ENCODE assay signal across 22 mouse cellular contexts in the genomic region with DNA sequence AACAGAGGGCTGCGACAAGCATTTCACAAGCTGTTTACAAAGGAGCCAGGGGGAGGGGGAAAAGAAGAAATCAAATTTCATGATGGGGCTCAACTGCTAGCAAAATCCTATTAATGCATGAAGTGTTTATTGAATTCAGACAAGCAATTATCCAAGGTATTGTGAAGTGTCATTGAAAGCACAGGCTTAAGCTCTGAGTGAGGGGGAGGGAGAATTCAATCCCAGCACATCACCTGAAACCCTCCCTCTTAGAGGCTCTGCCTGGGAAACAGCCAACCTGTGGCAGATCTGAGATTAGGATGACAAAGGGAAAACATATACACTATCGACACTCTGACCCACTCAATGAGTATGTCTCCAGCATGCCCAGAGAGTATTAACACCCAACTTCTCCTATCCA.
A peak's percentile ranks its signal among the peaks of the same experiment; 100 is the strongest.
DNase-seq lines count a peak whose midpoint lies in the region; ATAC-seq and TF ChIP-seq lines count a peak whose summit lies in the region.
"Had no signal": no experiment of that assay in that cellular context is flagged by ENCODE, and none has a peak within 500 bp of the region (broad histone marks: within the 10 kb centered on the region; RNA-seq: fewer than 3 reads in every experiment).

No protein-coding gene starts in this region.

- ATAC-seq in forebrain, postnatal 0 days: peak; percentile 36; the same call in 1 of the 2 replicates
- ATAC-seq in forebrain, embryonic 11.5 days (replicated peaks; ENCODE audit: low FRiP score): no peak
- 0 out of 2 replicates have a peak, but pooled peaks have one; percentile 56 for ATAC-seq in midbrain, embryonic 13.5 days
- no peak for ATAC-seq in midbrain, embryonic 16.5 days
- ATAC-seq in midbrain, embryonic 15.5 days (replicated peaks): 0 out of 2 replicates have a peak, but pooled peaks have one; percentile 54
- ATAC-seq: CD4-positive, CD25-positive, alpha-beta regulatory T cell, adult 4 months; forebrain, embryonic 16.5 days; hindbrain, embryonic 16.5 days; intestine, embryonic 15.5 days had no signal

- no peak overlapping the region for H3K4me2 ChIP-seq in forebrain, postnatal 0 days (ENCODE audit: low read depth)
- no peak overlapping the region for H3K4me2 ChIP-seq in forebrain, embryonic 11.5 days (ENCODE audit: low read depth, low read length, severe bottlenecking)
- H3K4me2 ChIP-seq in midbrain, embryonic 13.5 days (replicated peaks): no peak overlapping the region
- no peak overlapping the region for H3K4me2 ChIP-seq in midbrain, embryonic 16.5 days (ENCODE audit: low read length)
- no peak overlapping the region for H3K4me2 ChIP-seq in midbrain, embryonic 15.5 days
- H3K4me2 ChIP-seq: embryonic facial prominence, embryonic 13.5 days; heart, embryonic 11.5 days; hindbrain, embryonic 12.5 days; intestine, embryonic 15.5 days had no signal

- H3K4me3 ChIP-seq in forebrain, postnatal 0 days (ENCODE audit: low read depth, low read length): no peak overlapping the region
- H3K4me3 ChIP-seq in forebrain, embryonic 11.5 days (ENCODE audit: low read depth, low read length): no peak overlapping the region
- no peak overlapping the region for H3K4me3 ChIP-seq in midbrain, embryonic 13.5 days (replicated peaks)
- no peak overlapping the region for H3K4me3 ChIP-seq in midbrain, embryonic 16.5 days (ENCODE audit: low read depth, low read length)
- H3K4me3 ChIP-seq in midbrain, embryonic 15.5 days: no peak overlapping the region
- H3K4me3 ChIP-seq: embryonic facial prominence, embryonic 13.5 days; forebrain, embryonic 10.5 days; gastrocnemius, adult 2 months; hindbrain, embryonic 12.5 days; intestine, embryonic 15.5 days had no signal

- no peaks in the 10 kb centered on the region for H3K27me3 ChIP-seq in forebrain, postnatal 0 days (ENCODE audit: insufficient read depth, low read length)
- H3K27me3 ChIP-seq in forebrain, embryonic 11.5 days (ENCODE audit: control insufficient read depth, insufficient read depth, low read length): no peaks in the 10 kb centered on the region
- no peaks in the 10 kb centered on the region for H3K27me3 ChIP-seq in midbrain, embryonic 13.5 days
- no peaks in the 10 kb centered on the region for H3K27me3 ChIP-seq in midbrain, embryonic 16.5 days (ENCODE audit: control insufficient read depth, insufficient read depth, low read depth, low read length)
- no peaks in the 10 kb centered on the region for H3K27me3 ChIP-seq in midbrain, embryonic 15.5 days (replicated peaks)
- H3K27me3 ChIP-seq: embryonic facial prominence, embryonic 13.5 days; hindbrain, embryonic 12.5 days; intestine, embryonic 15.5 days had no signal

- no peak overlapping the region for H3K9ac ChIP-seq in forebrain, postnatal 0 days
- H3K9ac ChIP-seq in forebrain, embryonic 11.5 days (ENCODE audit: low read length): no peak overlapping the region
- H3K9ac ChIP-seq in midbrain, embryonic 13.5 days (replicated peaks): no peak overlapping the region
- H3K9ac ChIP-seq in midbrain, embryonic 16.5 days (ENCODE audit: low read depth, low read length): no peak overlapping the region
- no peak overlapping the region for H3K9ac ChIP-seq in midbrain, embryonic 15.5 days
- H3K9ac ChIP-seq: embryonic facial prominence, embryonic 13.5 days; hindbrain, embryonic 12.5 days; intestine, embryonic 15.5 days had no signal

- DNase-seq in forebrain, postnatal 0 days: no peak
- no peak for DNase-seq in forebrain, embryonic 11.5 days (ENCODE audit: low spot score)
- no peak for DNase-seq in cerebellum, postnatal 36 days
- DNase-seq: adrenal gland, adult 2 months; adrenal gland, postnatal 14 days; cerebellum, adult 11-12 months; cerebellum, adult 9-10 months; cerebellum, postnatal 14 days; gastrocnemius, adult 2 months; gastrocnemius, postnatal 14 days; heart, adult 11 months had no signal

- no peaks in the 10 kb centered on the region for H3K36me3 ChIP-seq in forebrain, postnatal 0 days (ENCODE audit: insufficient read depth)
- H3K36me3 ChIP-seq in forebrain, embryonic 11.5 days (ENCODE audit: control insufficient read depth, insufficient read depth, low read length): no peaks in the 10 kb centered on the region
- H3K36me3 ChIP-seq in midbrain, embryonic 13.5 days: no peaks in the 10 kb centered on the region
- no peaks in the 10 kb centered on the region for H3K36me3 ChIP-seq in midbrain, embryonic 16.5 days (ENCODE audit: control insufficient read depth, insufficient read depth, low read length)
- no peaks in the 10 kb centered on the region for H3K36me3 ChIP-seq in midbrain, embryonic 15.5 days (replicated peaks)
- H3K36me3 ChIP-seq: embryonic facial prominence, embryonic 13.5 days; forebrain, embryonic 10.5 days; hindbrain, embryonic 12.5 days; intestine, embryonic 15.5 days had no signal

- 37% methylated on average over 2 of the region's 2 CpGs for WGBS in forebrain, postnatal 0 days
- WGBS in forebrain, embryonic 11.5 days: 61% methylated on average over 2 of the region's 2 CpGs
- 26% methylated on average over 2 of the region's 2 CpGs for WGBS in midbrain, embryonic 13.5 days
- 17% methylated on average over 2 of the region's 2 CpGs for WGBS in midbrain, embryonic 16.5 days
- 23% methylated on average over 2 of the region's 2 CpGs for WGBS in midbrain, embryonic 15.5 days

- TF ChIP-seq CTCF in forebrain, postnatal 0 days (IDR thresholded peaks at IDR 0.05; ENCODE audit: low read depth): no peak

- H3K4me1 ChIP-seq in forebrain, postnatal 0 days (ENCODE audit: insufficient read depth): no peaks in the 10 kb centered on the region
- H3K4me1 ChIP-seq in forebrain, embryonic 11.5 days (replicated peaks; ENCODE audit: control insufficient read depth, insufficient read depth, low read length): no peaks in the 10 kb centered on the region
- H3K4me1 ChIP-seq in midbrain, embryonic 13.5 days (replicated peaks): peaks cover 13% of the 10 kb centered on the region; the same call in 1 of the 2 replicates
- 0 out of 2 replicates have a peak, but pooled peaks cover 2% of the 10 kb centered on the region for H3K4me1 ChIP-seq in midbrain, embryonic 16.5 days (ENCODE audit: control insufficient read depth, insufficient read depth, low read length)
- no peaks in the 10 kb centered on the region for H3K4me1 ChIP-seq in midbrain, embryonic 15.5 days
- H3K4me1 ChIP-seq: embryonic facial prominence, embryonic 13.5 days; hindbrain, embryonic 12.5 days; intestine, embryonic 15.5 days had no signal

- H3K27ac ChIP-seq in forebrain, postnatal 0 days (ENCODE audit: low read depth, low read length): no peak overlapping the region
- no peak overlapping the region for H3K27ac ChIP-seq in forebrain, embryonic 11.5 days (ENCODE audit: low read depth, low read length)
- H3K27ac ChIP-seq in midbrain, embryonic 13.5 days: no peak overlapping the region
- no peak overlapping the region for H3K27ac ChIP-seq in midbrain, embryonic 16.5 days (ENCODE audit: low read length)
- no peak overlapping the region for H3K27ac ChIP-seq in midbrain, embryonic 15.5 days
- H3K27ac ChIP-seq: embryonic facial prominence, embryonic 13.5 days; forebrain, embryonic 10.5 days; gastrocnemius, adult 2 months; hindbrain, embryonic 12.5 days; intestine, embryonic 15.5 days had no signal

- H3K9me3 ChIP-seq in forebrain, postnatal 0 days (ENCODE audit: low read length): no peaks in the 10 kb centered on the region
- H3K9me3 ChIP-seq in forebrain, embryonic 11.5 days (ENCODE audit: control insufficient read depth, low read length): no peaks in the 10 kb centered on the region
- no peaks in the 10 kb centered on the region for H3K9me3 ChIP-seq in midbrain, embryonic 13.5 days
- no peaks in the 10 kb centered on the region for H3K9me3 ChIP-seq in midbrain, embryonic 16.5 days (replicated peaks; ENCODE audit: control insufficient read depth, low read length, poor library complexity, severe bottlenecking)
- no peaks in the 10 kb centered on the region for H3K9me3 ChIP-seq in midbrain, embryonic 15.5 days
- H3K9me3 ChIP-seq: embryonic facial prominence, embryonic 13.5 days; forebrain, embryonic 10.5 days; hindbrain, embryonic 12.5 days; intestine, embryonic 15.5 days had no signal

Comparison
In these comparisons a context has a peak if more than half of its experiments do, and no peak if none do; other contexts are left out.
1. ATAC-seq: peak in forebrain, postnatal 0 days (single experiment), midbrain, embryonic 13.5 days (single experiment) and midbrain, embryonic 15.5 days (single experiment); none in forebrain, embryonic 11.5 days (single experiment) and midbrain, embryonic 16.5 days (single experiment).